ENCODE assay signal across 8 mouse cellular contexts in genomic region chr12:112143116-112143832, GRCm38 (mm10). TPM values are rescaled to one million over a fixed set of nuclear protein-coding genes. Genes with fewer than 3 reads are reported as not detected.
DNase-seq lines count a peak whose midpoint lies in the region; TF ChIP-seq lines count a peak whose summit lies in the region.

No protein-coding gene starts in this region.

- H3K4me1 ChIP-seq in olfactory bulb, adult 2 months (ENCODE audit: control insufficient read depth, insufficient read depth, low read length), result peaks cover 49% of the 10 kb centered on the region

- WGBS in olfactory bulb, adult 2 months, result 7% methylated on average over 14 of the region's 14 CpGs

- peak overlapping the region; percentile 61 for H3K4me3 ChIP-seq in olfactory bulb, adult 2 months (ENCODE audit: insufficient read depth, low read depth, low read length)

- TF ChIP-seq POLR2A in olfactory bulb, adult 2 months (IDR thresholded peaks at IDR 0.05; ENCODE audit: insufficient read depth, low read depth, low read length), result no peak

- TF ChIP-seq CTCF in olfactory bulb, adult 2 months (IDR thresholded peaks at IDR 0.05; ENCODE audit: insufficient read depth, low read depth, low read length), result peak; percentile 34; the same call in 1 of the 2 replicates

- peak; percentile 42 to 67 for DNase-seq in cerebellum, postnatal 14 days
- no peak for DNase-seq in cerebellum, adult 11-12 months
- peak; percentile 15 for DNase-seq in right cerebral cortex, adult 18-20 months
- no peak for DNase-seq in right cerebral cortex, postnatal 25 days
- peak; percentile 31 to 32 for DNase-seq in left cerebral cortex, postnatal 25 days (ENCODE audit: low spot score in 2 of 2)
- no peak for DNase-seq in adrenal gland, postnatal 36 days
- DNase-seq in gastrocnemius, postnatal 25 days, result no peak

- intact Hi-C loops in left cerebral cortex, postnatal 25 days (cut with DNase I), result loop anchor here (10.0 kb wide), 1 partner anchor 482 kb away; the partner anchor contains the start of gene Adssl1

- no peak overlapping the region for H3K27ac ChIP-seq in olfactory bulb, adult 2 months (ENCODE audit: insufficient read depth, low read depth, low read length)

RNA-seq across cellular contexts. Expression of gene Kif26a, which starts 2.7 kb away (rescaled TPM):
- total RNA-seq in left cerebral cortex, postnatal 25 days (2021), result 1 to 10 TPM; 4.6 to 4.8 TPM
- not detected in 2 replicates for polyA plus RNA-seq in olfactory bulb, adult 2 months (2012; ENCODE audit: insufficient read depth, insufficient read length, low replicate concordance, missing spikeins)
- total RNA-seq in adrenal gland, postnatal 36 days (2021), result 1 to 10 TPM; 4.9 to 9.5 TPM
- total RNA-seq in gastrocnemius, postnatal 25 days (2021), result 1 to 10 TPM; 5.3 to 5.5 TPM

RNA-seq across cellular contexts. Expression of gene Aspg, which starts 36.8 kb away (rescaled TPM):
- total RNA-seq in left cerebral cortex, postnatal 25 days (2021), result 1 to 10 TPM; 4.2 to 4.4 TPM
- polyA plus RNA-seq in olfactory bulb, adult 2 months (2012; ENCODE audit: insufficient read depth, insufficient read length, low replicate concordance, missing spikeins), result not detected in 2 replicates
- total RNA-seq in adrenal gland, postnatal 36 days (2021), result 10 to 100 TPM; 23.9 to 38.3 TPM
- total RNA-seq in gastrocnemius, postnatal 25 days (2021), result not detected

Comparison
In these comparisons a context has a peak if more than half of its experiments do, and no peak if none do; other contexts are left out.
1. DNase-seq: peak in cerebellum, postnatal 14 days (2 of 2), right cerebral cortex, adult 18-20 months (single experiment) and left cerebral cortex, postnatal 25 days (2 of 2); none in cerebellum, adult 11-12 months (single experiment), right cerebral cortex, postnatal 25 days (single experiment), adrenal gland, postnatal 36 days (0 of 2) and gastrocnemius, postnatal 25 days (single experiment).
2. RNA of gene Aspg, which starts 36.8 kb away (total RNA-seq): 23.9 to 38.3 TPM in adrenal gland, postnatal 36 days; 4.2 to 4.4 TPM in left cerebral cortex, postnatal 25 days and not detected in gastrocnemius, postnatal 25 days; every median in the first group is over 4 times any median in the second.